Comparison of ENCODE assay signal across 8 mouse cellular contexts in genomic region chr9:61434062-61434461, GRCm38 (mm10).
DNase-seq lines count a peak whose midpoint lies in the region; ATAC-seq lines count a peak whose summit lies in the region.
"Had no signal": no experiment of that assay in that cellular context is flagged by ENCODE, and none has a peak within 500 bp of the region (broad histone marks: within the 10 kb centered on the region; RNA-seq: fewer than 3 reads in every experiment).

No protein-coding gene starts in this region.

- no peak overlapping the region for H3K9ac ChIP-seq in hindbrain, embryonic 11.5 days (ENCODE audit: low read depth, low read length)
- no peak overlapping the region for H3K9ac ChIP-seq in midbrain, embryonic 12.5 days (replicated peaks)

- no peak overlapping the region for H3K4me3 ChIP-seq in hindbrain, embryonic 11.5 days (ENCODE audit: low read depth, low read length)
- no peak overlapping the region for H3K4me3 ChIP-seq in midbrain, embryonic 12.5 days

- DNase-seq in NIH3T3 (ENCODE audit: low read depth), result peak; percentile 31
- peak; percentile 52 to 57 for DNase-seq in cerebellum, adult 18-20 months
- peak; percentile 47 for DNase-seq in hindbrain, embryonic 11.5 days (ENCODE audit: low spot score)
- no peak for DNase-seq in testis, postnatal 14 days (ENCODE audit: low spot score)
- no peak for DNase-seq in kidney, adult 8-10 months
- DNase-seq in gastrocnemius, postnatal 36 days, result no peak

- H3K9me3 ChIP-seq in hindbrain, embryonic 11.5 days (ENCODE audit: control insufficient read depth, low read length), result no peaks in the 10 kb centered on the region
- H3K9me3 ChIP-seq in midbrain, embryonic 12.5 days, result no peaks in the 10 kb centered on the region

- ATAC-seq in hindbrain, embryonic 11.5 days (ENCODE audit: low FRiP score), result peak; percentile 76
- peak; percentile 79 for ATAC-seq in midbrain, embryonic 12.5 days (ENCODE audit: low FRiP score, low read depth)

- intact Hi-C loops in gastrocnemius, postnatal 36 days (cut with DNase I), result no loop called here

- 36% methylated on average over 11 of the region's 11 CpGs for WGBS in hindbrain, embryonic 11.5 days
- WGBS in midbrain, embryonic 12.5 days, result 30% methylated on average over 11 of the region's 11 CpGs

- H3K4me1 ChIP-seq in hindbrain, embryonic 11.5 days (replicated peaks; ENCODE audit: control insufficient read depth, insufficient read depth, low read length), result peaks cover 2% of the 10 kb centered on the region; the same call in 1 of the 2 replicates
- peaks cover 22% of the 10 kb centered on the region for H3K4me1 ChIP-seq in midbrain, embryonic 12.5 days

- no peaks in the 10 kb centered on the region for H3K27me3 ChIP-seq in hindbrain, embryonic 11.5 days (ENCODE audit: control insufficient read depth, insufficient read depth, low read length)
- H3K27me3 ChIP-seq in midbrain, embryonic 12.5 days, result peaks cover 20% of the 10 kb centered on the region

- no peaks in the 10 kb centered on the region for H3K36me3 ChIP-seq in hindbrain, embryonic 11.5 days (ENCODE audit: control insufficient read depth, insufficient read depth, low read length)
- H3K36me3 ChIP-seq in midbrain, embryonic 12.5 days, result no peaks in the 10 kb centered on the region

- H3K4me2 ChIP-seq in hindbrain, embryonic 11.5 days (replicated peaks; ENCODE audit: low read depth, low read length), result no peak overlapping the region
- no peak overlapping the region for H3K4me2 ChIP-seq in midbrain, embryonic 12.5 days (replicated peaks)

- H3K27ac ChIP-seq in hindbrain, embryonic 11.5 days (ENCODE audit: low read depth, low read length), result no peak overlapping the region; the same call in 1 of the 2 replicates
- H3K27ac ChIP-seq in midbrain, embryonic 12.5 days (replicated peaks), result peak overlapping the region; percentile 40; the same call in 1 of the 2 replicates
- H3K27ac ChIP-seq: kidney, postnatal 0 days had no signal

Comparison
In these comparisons a context has a peak if more than half of its experiments do, and no peak if none do; other contexts are left out.
1. DNase-seq: peak in NIH3T3 (single experiment), cerebellum, adult 18-20 months (2 of 2) and hindbrain, embryonic 11.5 days (single experiment); none in testis, postnatal 14 days (single experiment), kidney, adult 8-10 months (0 of 2) and gastrocnemius, postnatal 36 days (0 of 2).